Mouse (Mus musculus): Measurements from ENCODE around the gene Mdm4. TPM values are rescaled to one million over a fixed set of nuclear protein-coding genes. Genes with fewer than 3 reads are reported as not detected.

The Mdm4 gene
- polyA plus RNA-seq, 1 experiment from 2014 or later: 12.7 TPM

DNA sequence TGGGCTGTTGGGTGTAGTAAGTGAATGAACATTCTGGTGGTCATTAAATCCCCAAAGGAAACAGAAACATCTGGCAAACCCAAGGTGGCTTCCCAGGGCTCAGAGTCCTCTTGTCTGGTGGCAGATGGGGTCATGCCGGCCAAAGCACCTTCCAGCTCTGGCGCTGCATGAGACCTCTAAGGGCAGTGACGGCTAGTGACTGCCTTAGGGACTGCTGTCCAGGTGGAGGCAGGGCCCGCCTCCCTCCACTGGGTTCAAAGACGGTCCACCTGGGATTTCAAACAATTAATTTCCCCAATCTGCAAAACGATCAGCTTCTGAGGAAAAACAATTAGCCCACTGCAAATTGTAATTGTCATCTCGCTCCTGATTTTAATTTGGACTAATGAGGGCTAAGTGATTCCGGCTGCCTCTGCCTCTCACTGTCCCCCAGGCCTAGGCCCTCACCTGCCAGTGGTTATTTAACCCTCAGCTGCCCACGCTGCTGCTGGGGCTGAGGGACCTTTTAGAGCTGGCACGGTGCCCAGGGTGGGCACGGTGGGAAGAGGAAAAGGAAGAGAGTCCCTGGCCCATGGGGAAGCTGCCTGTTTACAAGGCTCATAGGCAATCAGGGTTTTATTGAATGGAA is 119.8 kb downstream of the Mdm4 start:
- Histone ChIP-seq H3K9ac (ENCODE audit: low read depth, low read length) (no peak overlapping the region), H3K27ac (ENCODE audit: low read length) (no peak overlapping the region), H3K4me2 (ENCODE audit: low read depth, low read length) (no peak overlapping the region), H3K9me3 (replicated peaks; ENCODE audit: control insufficient read depth, low read length) (no peaks in the 10 kb centered on the region), H3K27me3 (ENCODE audit: control insufficient read depth, insufficient read depth, low read depth, low read length) (no peaks in the 10 kb centered on the region), H3K4me1 (ENCODE audit: control insufficient read depth, low read depth, low read length) (no peaks in the 10 kb centered on the region), H3K36me3 (ENCODE audit: control insufficient read depth, insufficient read depth) (no peaks in the 10 kb centered on the region), H3K4me3 (ENCODE audit: low read depth, low read length) (no peak overlapping the region)
- 58% methylated on average over 11 of the region's 11 CpGs for WGBS (ENCODE audit: insufficient replicate concordance)
- ATAC-seq (ENCODE audit: low read depth): no peak

DNA sequence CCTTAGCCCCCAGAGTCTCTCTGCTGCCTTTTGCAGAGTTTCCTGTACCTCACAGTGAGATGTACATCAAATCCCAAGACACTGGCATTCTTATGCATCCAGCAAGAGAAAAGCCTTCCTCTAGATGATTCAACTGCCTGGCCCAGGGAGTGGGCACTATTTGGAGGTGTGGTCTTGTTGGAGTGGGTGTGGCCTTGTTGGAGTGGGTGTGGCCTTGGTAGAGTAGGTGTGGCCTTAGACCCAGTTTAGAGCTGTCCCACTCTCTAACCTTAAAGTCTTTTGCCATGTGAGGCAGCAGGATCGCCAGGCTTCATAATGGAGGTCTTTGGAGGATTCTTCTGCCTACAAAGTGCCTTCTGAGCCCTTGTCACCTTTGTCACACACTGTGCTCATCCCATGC is 120.4 kb downstream of the Mdm4 start:
- Histone ChIP-seq H3K36me3 (ENCODE audit: control insufficient read depth, insufficient read depth) (no peaks in the 10 kb centered on the region), H3K4me3 (ENCODE audit: low read depth, low read length) (no peak overlapping the region), H3K4me2 (ENCODE audit: low read depth, low read length) (no peak overlapping the region), H3K27me3 (ENCODE audit: control insufficient read depth, insufficient read depth, low read depth, low read length) (no peaks in the 10 kb centered on the region), H3K9ac (ENCODE audit: low read depth, low read length) (no peak overlapping the region), H3K4me1 (ENCODE audit: control insufficient read depth, low read depth, low read length) (no peaks in the 10 kb centered on the region), H3K9me3 (replicated peaks; ENCODE audit: control insufficient read depth, low read length) (no peaks in the 10 kb centered on the region), H3K27ac (ENCODE audit: low read length) (no peak overlapping the region)
- WGBS (ENCODE audit: insufficient replicate concordance): 52% methylated on average over 1 of the region's 1 CpGs
- no peak for ATAC-seq (ENCODE audit: low read depth)

Small RNA genes lying within 50 kb of the gene (microRNA-seq; reads per million reads assigned to microRNA genes)
- gene Gm44300: not detected

Other genes with a start within 250 kb of the Mdm4 start
- 0.05 and 0.13 TPM in 2 replicates for gene Lrrn2, start 150.3 kb downstream of the Mdm4 start, polyA plus RNA-seq (2015; fragmentation: Nextera tagmentation; extraction: Ambion mirVana)
- gene Pik3c2b, start 15.1 kb upstream of the Mdm4 start, polyA plus RNA-seq (2015; fragmentation: Nextera tagmentation; extraction: Ambion mirVana): 0.85 and 1.2 TPM in 2 replicates
- 46.1 and 48.9 TPM in 2 replicates for gene Ppp1r15b, start 100.6 kb upstream of the Mdm4 start, polyA plus RNA-seq (2015; fragmentation: Nextera tagmentation; extraction: Ambion mirVana)
- gene Plekha6, start 133.6 kb upstream of the Mdm4 start, polyA plus RNA-seq (2015; fragmentation: Nextera tagmentation; extraction: Ambion mirVana): 2.8 and 3.7 TPM in 2 replicates